Mouse (Mus musculus): ENCODE data around the gene Rapgef1.
A peak's percentile ranks its signal among the peaks of the same experiment; 100 is the strongest.

Rapgef1 gene

DNA sequence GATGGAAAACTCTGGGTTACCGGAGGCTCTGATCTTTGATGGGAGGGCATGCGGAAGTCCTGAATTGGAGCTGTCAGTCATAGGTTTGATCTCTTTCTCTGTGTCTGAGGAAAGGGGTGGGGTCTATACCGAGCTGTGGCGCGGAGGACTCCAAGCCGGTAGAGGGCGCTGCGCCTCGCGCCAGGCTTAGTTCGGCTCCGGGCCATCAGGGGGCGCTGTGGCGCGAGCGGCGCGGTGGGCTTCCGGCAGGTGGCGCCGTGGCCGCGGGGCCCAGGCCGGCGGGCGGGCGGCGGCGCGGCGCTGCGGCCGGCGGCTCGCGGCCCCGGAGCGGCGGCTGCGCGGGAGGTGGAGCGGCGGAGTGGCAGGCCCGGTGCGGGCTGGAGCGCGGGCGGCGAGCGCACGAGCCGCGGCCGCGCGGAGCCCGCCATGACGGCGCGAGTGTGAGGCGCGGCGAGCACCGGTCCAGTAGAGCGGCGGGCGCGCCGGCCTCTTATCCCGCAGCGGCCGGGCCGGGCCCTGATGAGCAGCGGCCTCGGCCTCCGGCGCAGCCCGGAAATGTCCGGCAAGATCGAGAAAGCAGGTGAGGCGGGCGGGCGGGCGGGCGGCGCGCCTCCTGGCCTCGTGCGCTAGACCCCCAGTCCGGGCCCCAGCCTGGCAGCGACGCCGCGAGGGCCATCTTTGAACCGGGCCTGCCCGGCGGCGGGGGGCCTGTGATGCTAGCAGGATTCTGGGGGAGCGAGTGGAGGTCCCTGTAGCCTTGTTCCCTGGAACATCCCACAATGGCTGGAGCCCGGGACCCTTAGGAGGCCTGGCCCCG is at the start of gene Rapgef1:
TSS of gene Rapgef1 (plus strand) at position 237 of the 817 bp plus-strand sequence.
- DNase-seq, result peak; percentile 94 to 96

DNA sequence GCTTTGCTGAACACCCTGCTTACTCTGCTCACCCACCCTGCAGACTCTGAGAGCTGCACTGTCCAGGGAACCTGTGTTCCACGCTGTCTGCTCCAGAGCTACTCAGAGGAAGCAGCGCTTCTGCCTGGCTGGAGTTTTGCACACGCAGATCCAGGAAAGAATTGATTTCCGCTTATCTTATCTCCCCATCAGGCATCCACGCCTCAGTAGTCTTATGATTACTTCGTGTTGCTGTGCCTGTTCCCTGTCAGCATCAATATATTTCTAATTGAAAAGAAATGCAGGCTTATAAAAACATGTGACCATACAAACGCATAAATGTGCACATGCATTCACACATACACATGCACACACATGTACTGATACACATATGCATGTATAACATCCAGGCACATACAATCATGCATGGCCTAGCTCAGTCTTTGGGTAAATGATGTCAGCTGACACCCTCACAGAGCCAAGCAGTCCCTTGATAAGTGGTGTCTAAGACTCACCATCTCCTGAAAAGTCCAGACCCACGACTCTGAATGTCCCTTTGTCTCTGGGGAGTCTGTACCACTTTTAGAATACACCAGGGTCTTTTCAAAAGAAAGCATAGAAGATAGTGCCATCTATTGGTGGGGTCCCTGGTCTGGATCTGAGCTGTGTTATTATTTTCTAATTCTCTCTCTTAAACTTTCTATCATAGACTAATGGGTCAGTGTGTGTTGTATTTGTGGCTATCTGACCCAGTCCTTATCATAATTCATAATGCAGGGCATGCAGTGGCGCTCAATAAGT is 47.4 kb upstream of the Rapgef1 start:
- no peak for DNase-seq

DNA sequence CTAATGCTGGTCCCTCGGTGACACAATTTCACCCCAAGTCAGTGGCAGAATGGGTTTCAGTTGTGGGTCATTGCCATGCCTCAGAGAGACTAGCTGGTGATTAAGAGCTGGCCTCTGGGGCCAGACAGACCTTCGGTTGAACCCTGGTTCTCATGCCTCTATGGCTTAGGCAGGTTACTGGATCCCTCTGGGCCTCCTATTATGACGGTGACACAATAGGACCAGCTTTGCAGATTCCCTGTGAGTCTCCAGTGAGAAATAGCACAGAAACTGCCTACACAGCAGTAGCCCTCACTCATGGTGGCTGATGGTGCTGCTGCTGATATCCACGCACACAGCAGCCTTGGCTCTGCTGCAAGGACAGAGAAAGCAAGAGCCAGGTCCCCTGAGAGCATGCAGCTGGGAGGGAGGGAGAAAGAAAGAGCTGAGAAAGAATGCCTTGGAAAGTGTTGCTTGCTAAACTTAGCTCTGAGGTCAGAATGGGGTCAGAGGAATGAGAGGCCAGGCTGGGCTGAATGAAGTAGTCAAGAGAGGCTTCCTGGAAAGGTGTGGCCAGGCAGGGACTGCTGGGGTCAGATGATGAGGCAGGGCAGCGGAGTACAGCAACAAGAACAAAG is 46.6 kb upstream of the Rapgef1 start:
- DNase-seq, result no peak

DNA sequence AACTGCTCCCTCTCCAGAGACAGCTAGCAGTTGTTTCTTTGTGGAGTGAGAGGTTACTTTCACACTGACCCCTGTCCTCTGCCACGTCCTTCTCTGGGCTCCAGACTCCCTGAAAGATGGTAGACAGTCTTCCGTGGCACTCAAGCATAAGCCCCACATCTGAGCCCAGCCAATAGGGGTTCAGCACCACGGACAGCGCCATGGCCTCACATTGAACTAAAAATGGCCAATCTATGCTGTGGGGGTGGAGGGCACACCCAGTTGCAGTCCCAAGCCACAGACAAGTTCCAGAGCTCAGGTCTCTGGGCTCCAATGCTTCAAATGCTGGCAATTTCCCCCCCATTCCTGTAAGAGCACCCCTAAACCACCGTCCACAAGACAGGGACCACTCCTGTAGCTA is 45.9 kb upstream of the Rapgef1 start:
- DNase-seq, result peak in 1 of 2 experiments; percentile 34

DNA sequence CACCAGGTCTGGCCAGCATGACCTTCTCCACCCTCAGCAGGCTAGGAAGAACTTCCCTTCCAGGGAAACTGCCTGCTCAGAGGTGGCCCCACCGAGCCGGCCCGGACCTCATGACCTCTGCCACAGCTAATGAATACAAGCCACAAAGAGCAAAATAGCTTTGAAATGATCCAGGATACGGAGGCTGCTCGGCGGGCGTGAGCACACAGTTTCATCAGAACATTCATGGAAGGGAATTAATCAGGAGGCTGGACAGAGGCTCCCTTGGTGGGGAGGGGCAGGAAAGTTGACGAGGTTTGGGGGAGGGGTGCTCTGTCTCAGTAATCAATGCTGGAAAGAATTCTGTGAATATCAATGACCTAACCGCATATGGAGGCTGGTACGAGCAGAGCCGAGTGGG is 45.3 kb upstream of the Rapgef1 start:
- no peak for DNase-seq

DNA sequence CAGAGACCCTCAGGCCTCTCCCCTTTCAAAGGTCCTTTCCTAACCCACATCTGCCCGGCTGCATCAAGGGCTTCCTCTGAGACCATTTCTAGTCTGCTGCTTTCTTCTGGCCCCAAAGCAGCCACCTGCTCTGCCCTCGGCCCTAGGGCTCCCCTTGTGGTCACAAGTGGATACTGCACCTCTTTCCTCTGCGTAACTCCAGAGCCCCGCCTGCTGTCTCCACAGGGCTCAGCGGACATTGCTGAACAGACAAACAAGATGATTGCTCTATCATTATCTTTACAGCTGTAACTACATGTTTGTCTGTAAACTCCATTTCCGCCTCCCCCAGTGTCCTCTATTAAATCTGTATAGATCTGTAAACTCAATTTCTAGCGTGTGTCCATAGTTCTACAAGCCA is 37.1 kb upstream of the Rapgef1 start:
- peak; percentile 94 to 96 for DNase-seq

DNA sequence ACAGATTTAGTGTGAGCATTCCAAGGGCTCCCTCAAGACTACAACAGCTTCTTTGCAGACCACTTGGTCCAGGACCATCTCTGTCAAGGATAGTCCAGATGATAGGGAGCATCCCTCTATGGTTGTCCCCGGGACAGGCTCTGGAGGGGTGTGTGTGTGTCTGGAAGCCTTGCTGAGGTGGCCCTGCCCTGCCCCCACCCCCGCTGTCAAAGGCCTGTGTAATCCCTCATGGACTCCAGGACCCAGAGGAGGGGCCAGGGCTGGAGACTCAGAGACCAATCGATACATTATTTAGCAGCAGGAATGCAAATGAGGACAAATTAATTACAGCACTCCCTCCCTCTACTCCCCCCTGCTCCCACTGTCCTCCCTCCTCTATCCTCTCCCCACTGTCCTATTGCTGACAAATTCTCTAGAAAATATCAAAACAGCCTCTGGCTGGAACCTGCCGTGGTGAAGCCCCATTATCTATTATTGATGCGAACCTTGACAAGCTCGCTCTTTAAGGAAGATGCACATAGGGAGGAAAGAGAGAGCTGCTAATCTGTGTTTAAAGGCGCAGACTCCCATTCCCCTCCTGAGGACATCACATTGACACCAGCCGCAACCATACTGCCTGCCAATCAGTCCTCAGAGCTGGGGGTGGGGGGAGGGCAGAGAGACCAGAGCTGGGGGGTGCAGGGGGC is 33.4 kb upstream of the Rapgef1 start:
- no peak for DNase-seq

DNA sequence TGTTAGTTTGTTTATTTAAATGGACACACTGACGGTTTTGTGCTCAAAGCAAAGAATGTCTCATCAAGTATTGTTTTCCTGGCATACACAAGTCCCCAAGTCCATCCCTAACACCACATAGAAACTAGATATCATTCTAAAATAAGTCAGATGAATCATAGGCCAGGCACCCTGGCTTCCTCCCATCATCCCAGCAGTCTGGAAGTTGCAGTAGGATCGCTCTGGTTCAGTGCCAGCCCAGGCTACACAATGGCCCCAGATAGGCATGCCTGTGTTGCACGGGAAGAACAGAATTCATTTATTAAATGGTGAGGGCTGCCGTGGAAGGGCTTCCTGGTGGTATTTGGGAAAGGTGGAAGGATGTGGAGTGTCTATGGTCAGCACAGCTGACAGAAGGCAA is 31.5 kb upstream of the Rapgef1 start:
- peak; percentile 52 to 62 for DNase-seq

DNA sequence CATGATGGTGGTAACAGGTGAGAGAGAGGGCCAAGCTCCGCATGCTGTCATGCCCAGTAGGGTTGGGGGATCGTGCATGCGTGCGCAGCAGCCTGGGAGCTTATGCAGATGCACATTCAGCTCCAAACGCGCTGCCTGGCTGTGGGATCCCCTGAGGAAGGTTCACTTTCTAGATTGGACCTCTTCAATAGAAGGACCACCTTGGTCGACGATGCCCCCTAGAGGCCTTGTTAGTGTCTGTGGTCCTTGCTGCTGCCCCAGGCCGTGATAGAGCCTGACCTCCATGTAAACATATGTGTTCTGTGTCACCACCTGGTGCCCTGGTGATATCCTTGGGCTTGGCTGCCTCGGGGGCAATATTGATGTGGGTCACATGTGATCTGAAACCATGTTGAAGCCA is 30.3 kb upstream of the Rapgef1 start:
- DNase-seq, result no peak

DNA sequence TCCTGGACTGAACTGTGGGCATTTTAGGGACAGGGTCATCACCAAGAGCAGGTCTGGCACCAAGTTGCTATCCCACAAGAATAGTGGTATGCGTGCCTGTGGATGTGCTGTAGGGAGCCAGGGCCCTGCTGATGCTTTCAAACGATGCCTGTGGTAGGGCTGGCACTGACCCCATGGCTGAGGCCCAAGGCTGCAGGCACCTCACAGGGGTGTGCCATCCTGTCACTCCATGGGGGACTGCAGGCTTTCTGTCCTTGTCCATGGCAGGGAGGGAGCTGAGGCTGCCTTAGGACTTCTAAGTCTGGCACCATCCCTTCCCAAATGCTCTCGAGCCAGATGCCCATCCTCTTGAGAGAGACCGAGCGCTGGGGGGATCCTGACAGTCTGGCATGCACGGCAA is 27.9 kb upstream of the Rapgef1 start:
- DNase-seq, result peak; percentile 48 to 78

DNA sequence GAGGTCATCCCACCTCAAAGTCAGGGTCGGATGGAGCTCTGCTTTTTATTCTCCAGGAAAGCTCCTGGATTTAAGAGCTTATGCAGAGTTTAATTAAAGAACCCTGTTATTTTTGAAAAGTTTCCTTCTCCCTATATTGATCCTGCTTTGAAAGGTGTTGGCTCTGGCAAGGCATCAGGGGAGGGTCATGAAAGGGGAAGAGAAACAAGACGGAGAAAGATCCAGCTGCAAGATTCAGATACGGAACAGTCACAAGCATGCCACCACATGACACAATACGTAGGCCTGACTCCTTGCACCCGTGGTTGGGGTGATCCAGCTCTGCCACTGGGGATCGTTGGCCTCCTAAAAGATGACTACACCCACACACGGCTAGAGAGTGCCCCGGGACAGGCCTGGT is 27.0 kb upstream of the Rapgef1 start:
- no peak for DNase-seq

DNA sequence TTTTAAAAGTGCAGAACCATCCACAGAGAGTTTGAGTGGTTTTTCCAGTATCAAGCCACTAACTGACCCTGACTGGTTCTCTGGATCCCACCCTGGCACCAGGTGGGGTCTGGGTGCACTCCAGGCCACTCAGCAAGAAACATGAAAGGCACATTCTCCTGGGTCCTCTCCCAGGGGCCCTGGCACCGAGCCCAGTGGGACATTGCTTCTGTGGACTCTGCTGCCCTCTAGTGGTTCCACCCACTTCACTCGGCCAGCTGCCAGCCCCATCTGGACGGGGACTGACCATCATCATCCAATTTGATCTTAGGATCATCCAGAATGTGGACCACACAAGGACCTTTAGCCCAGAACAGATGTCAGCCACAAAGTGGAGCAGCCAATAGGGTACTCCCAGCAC is 15.6 kb upstream of the Rapgef1 start:
- DNase-seq, result peak; percentile 90 to 94

DNA sequence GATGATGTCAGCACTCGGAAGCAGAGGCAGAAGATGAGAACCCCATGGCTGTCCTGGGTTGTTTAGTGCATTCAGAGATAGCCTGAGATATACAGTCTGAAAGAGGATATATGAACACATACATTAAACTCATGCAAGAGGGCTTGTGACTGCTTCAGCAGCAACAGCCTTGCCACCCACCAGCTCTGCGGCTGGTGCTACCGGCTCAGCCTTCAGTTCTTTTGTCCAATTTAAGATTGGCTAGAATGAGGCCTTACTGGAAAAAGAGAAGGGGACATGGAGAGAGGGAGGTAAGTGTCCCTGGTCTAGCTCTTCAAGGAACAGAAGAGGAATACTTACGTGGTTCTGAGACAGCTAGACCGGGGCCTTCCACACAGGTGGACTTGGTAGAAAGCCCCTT is 13.9 kb upstream of the Rapgef1 start:
- no peak for DNase-seq

DNA sequence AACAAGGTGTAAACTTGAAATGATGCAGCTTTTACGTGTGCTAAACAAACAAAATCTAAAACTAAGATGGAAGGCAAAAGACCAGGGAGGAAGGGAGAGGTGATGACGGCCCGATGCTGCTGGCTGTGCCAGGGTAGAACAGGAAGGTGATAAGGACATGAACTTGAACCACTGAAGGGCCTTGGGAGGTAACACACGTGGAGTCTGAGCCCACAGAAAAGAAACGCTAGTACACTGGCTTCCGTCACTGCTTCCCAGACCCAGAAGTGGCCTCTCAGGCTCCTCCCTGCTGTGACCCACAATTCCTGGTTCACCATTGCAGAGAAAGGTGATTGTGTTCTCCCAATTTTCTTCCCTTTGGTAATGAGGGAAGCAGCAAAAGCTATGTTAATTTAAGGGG is 13.1 kb upstream of the Rapgef1 start:
- DNase-seq, result no peak

DNA sequence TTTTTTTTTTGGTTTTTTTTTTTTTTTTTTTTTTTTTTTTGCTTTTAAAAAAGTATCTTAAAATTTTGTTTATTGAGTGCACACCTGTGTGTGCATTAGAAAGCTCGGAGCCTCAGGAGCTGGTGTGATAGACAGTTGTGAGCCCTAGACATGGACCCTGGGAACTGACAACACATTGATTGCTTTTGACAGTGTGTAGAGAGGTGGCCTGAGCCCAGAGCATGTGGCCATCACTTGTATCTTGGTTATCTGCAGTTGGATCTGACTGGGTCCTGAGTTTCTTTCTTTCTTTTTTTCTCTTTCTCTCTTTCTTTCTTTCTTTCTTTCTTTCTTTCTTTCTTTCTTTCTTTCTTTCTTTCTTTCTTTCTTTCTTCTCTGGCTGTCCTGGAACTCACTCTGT is 2.2 kb upstream of the Rapgef1 start:
- DNase-seq, result no peak

DNA sequence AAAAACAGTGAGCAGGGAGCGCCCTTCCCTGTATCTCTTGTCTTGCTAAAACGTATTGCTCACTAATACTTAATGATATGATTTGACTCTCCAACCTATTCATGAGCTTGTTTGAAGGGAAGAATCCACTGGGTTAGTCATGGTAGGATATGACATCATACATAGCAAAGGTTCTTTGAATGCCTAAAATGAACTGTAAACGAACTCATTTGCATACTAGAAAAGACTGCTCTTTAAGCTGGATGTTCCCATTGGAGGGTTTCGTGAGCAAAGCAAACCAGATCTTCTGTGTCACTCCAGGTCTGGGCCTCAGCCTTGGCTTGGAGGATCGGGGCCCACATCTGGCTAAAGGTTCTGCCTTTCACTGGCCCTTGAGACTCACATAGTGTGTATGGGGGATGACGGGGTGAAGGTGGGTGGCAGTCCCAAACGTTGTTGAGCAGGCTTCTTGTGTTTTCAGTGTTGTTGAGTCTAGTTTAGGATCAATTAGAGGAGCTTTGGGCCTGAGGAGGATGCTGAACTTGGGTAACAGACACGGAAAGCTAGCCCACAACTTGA is 515 bp upstream of the Rapgef1 start:
- no peak for DNase-seq

DNA sequence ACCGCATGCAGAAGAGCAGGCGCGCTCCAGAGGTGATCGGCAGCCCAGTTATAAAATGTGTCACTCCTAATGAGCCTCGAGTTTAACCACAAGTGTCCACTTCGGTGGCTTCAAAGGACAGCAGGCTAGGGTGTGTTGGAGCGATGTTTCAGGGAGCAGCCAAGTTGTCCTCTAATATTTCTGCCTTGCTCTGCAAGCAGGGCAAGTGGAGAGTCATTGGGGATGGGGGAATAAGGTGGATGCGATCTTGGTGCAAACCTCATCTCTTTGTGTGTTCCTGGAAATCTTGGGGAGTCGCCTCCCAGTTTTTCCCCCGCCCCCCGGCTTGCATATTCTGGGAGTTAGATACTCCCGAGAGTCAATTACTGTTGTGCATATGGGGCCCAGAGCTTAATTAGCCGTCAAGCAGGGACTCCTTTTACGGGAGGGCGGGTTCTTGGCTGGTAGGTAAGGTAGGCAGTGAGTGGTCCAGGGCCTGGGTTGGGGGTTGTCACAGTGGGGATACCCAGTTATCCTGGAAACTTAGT is 844 bp downstream of the Rapgef1 start:
- DNase-seq, result peak; percentile 51 to 52

DNA sequence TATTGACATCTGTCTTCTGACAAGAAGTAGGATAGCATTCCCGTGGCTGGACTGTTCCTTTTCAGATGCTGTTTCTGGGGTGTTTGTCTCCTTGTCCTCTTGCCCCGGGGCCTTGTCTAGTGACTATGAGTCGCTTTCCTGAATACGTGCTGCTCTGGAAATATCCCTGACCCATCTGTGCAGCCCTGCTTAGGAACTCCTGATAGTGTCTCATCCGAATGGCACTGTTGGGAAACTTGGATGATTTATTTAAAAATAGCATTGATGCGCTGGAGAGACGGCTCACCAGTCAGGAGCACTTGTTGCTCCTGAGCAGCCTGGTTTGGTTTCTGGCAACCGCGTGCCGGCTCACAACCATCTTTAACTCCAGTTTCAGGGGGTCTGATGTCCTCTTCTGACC is 1.6 kb downstream of the Rapgef1 start:
- DNase-seq, result no peak

DNA sequence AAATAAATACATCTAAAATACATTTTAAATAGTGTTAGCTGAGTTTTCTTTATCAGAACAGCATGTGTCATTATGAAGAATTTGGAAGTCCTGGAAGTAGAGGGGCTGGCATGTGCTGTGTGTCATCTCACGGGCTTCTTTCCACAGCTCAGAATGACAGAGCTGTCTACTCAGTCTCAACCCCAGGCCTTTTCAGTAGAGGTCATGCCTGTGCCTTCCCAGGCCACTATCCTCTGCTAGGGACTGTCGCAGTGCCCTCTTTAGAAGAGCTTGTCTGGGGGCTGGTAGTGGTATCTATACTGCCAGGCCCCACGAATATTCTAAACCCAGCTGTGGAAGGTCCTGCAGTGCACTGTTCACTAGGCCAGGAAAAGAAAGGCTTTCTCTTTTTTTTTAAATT is 2.1 kb downstream of the Rapgef1 start:
- DNase-seq, result no peak

DNA sequence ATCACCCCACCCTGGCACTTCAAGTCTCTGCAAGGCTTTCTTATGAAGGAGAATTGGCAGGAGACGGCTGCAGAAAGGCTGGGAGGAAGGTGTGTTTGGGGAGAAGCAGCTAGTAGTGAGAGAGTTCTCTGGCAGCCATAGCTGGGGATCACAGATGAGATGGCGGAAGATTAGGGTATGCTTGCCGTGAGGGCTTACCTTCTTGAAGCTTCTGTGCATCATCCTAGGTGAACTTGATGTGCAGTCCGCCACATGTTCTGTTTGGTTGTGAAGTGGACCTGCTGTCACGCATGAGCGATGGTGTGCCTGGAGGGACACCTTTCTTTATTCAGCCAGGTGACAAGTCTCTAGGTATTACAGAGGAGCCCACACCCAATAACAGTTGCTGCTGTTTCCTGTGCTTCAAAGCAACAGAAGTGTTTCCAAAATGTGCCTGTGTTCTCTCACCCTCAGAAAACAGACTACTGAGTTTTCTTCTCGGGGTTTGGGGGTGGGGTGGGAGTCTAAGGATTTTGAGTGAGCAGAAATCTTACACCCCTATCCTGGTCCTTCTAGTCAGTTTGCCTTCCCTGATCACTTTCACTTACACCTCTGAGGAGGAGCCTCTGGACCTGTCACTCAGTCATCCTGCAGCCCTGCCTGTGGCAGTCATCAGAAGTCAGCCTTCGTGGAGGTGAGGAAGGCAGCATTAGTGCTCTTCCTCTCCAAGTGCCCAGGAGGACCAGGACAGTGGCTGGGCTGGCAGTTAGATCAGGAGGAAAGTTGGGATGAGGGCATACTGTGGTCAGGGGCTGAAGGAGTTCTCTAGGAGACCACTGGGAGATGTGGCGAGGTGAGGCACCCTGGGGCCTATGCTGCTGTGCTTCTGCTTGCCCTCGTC is 2.8 kb downstream of the Rapgef1 start:
- DNase-seq, result no peak

DNA sequence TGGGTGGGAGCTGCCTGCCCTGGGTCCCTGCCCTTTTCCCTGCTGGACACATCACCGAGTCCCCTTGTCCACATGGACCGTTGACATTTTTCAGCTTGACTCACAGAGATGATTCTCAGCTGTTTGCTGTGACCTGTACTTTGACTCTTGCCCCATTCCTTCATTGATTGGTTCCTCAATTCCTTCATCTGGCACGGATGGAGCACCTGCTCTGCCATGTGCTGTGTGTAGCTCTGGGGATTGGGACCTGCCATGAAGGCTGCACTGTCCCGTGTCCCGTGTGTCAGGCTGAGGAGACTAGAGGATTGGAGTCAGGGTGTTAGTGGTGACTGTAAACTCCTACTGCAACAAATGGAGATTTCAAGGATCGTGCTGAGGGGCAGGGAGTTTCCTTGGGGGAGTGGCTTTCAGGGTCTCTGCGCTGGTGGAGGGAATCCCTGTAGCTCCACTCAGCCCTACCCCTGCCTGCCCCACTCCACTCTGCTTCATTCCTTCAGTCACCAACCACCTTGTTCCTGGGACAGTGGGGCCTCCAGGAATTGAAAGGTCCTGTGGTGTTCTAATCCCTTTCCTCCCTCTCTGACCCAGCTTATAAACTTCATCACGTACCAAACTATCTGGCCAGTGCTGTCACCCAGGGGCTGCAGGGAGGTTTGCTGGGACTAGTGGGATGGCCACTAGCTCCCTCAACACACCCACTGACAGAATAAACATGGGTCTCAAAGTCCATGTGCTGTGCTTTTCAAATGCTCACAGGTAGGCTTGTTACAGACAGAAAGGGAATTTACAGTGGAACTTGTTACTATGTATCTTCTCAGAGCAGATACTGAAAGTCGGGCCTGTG is 3.9 kb downstream of the Rapgef1 start:
- DNase-seq, result no peak

Data from cerebellum, postnatal 10 days (tissue).